Mouse (Mus musculus): ENCODE measurements around the gene 1700061G19Rik.

- no peak for TF ChIP-seq ZNF384 (IDR thresholded peaks at IDR 0.05; ENCODE audit: low read depth, low read length)
- no peak for TF ChIP-seq HCFC1 (IDR thresholded peaks at IDR 0.05; ENCODE audit: borderline replicate concordance, insufficient read depth, low read length)
- no peak for TF ChIP-seq ZC3H11A (IDR thresholded peaks at IDR 0.05; ENCODE audit: borderline replicate concordance, low read depth, low read length)
- no peak for TF ChIP-seq CHD2 (IDR thresholded peaks at IDR 0.05; ENCODE audit: low read depth, low read length)
Observed at GRCm38 (mm10) chr17:56874237-56874636, 1.0 kb upstream of the 1700061G19Rik start, which contains the start of gene Acsbg2.
